Mouse (Mus musculus) adrenal gland, adult (tissue): ENCODE measurements around the gene Tap1.
A peak's percentile ranks its signal among the peaks of the same experiment; 100 is the strongest.
"Not testable (repeated sequence)": the region's sequence is repeated elsewhere in the genome, so short reads cannot be mapped to it uniquely, and the experiment has no call there.

ENCODE experiments used
- DNase-seq, 2 experiments: peaks; one replicate each; pipeline ENCODE4 v3.0.0; 2022 to 2023; ENCODE audit warnings: low spot score in 1 of 2; ENCODE audit not compliant: inconsistent age in 2 of 2

The Tap1 gene

DNA sequence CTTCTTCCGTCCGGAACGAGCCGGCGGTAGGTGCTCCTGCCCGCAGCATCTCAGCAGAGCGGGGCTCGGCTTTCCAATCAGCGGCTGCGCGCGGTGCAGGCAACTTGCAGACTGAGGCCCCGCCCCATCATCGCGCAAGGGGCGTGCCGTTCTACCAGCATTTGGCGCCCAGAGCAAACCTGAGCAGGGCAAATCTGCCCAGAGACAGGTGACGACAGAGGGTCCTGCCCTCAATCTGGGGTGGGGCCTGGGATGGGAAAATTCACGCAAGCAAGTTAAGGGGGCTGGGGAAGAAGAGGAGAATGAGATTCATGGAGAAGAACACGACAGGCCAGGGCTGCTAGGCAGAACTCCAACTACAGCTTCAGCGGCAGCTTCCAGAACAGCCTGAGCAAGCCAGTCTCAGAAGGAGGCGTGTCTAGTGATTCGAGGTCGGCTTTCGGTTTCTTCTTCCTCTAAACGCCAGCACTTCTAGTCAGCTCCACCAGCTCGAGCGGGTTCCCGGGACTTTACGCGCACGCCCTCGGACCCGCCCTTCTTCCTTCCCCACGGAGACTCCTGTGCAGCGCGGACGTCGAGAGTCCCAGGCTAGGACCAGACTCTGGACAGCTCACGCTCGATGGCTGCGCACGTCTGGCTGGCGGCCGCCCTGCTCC, at the start of gene Tap1, which contains the start of gene Psmb9:
Gene Tap1, plus strand, starts transcription at position 293 of the 656 bp plus-strand sequence.
Gene Psmb9, minus strand, starts transcription at position 504 of the 656 bp plus-strand sequence.
- peak; percentile 98 to 100 for DNase-seq

DNA sequence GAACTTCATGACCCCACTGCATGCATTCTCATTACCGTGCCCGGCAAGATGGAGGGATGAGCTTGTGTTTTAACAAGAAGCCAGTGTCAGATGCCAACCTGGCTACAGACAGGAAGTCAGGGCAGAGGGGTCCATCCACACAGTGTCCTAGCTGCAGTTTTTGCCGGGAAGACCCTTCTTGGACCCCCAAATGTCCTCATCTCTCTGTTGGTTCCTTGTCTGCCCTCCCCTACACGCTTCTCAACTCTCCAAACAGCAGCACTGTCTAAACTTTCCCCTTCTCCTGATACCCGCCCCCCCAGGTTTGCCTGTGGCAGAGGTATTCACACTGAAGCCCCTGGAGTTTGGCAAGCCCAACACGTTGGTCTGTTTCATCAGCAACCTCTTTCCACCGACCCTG, 49.8 kb upstream of the Tap1 start:
- peak in 1 of 2 experiments; percentile 17 for DNase-seq

DNA sequence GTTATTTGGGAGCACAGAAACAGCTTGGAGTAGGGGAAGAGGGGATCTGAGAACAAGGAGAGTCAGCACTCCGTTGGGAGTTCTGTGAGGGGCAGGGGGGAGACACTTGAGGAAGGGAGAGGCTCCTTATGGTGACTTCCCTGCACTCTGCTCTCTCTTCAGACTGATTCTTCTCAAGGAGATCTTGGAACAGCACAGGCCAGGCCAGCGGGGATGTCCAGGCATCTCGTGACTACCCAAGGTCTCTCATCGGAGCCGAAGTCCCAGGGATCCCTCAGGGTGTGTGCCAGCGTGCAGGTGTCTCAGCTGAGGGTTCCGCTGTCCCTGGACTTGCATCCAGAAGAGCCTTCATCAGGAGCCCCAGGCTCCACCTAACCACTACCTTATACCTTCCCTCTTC, 48.7 kb upstream of the Tap1 start:
- no peak for DNase-seq

DNA sequence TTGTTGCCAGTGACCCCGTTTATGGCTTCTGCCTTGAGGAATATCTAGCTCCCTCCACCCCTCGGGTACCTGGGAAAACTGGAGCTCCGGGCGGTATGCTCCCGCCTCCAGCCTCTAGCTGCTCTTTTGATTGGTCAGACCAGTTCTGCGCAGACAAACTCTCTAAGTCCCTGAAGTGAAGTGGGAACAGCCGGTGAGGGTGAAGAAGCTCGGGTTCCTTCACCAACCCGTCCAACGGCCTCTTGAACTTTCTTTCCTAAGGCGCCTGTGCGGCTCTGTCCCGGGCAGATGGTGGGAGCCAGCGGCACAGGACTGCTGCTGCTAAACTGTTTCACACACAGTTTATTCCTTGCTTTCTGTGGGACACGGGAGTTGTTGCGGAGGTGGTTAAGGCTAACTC, 47.9 kb upstream of the Tap1 start:
- DNase-seq, result peak; percentile 37 to 69

DNA sequence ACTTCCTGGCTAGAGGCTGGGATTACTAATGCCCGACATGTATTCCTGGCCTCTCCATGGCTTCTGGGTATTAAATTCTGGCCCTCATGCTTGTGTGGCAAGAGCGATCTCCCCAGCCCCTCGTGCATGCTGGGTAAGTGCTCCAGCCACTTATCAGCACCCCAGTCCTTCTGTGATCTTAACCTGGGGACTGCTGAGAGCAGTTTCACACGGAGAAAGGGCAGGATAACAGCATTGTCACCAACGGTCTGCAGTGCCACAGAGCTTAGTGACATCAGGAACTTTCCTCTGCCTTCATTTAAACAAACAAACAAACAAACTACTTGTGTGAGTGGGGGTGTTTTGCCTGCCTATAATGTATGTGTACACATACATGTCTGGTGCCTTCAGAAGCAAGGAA, 47.1 kb upstream of the Tap1 start:
- no peak for DNase-seq

DNA sequence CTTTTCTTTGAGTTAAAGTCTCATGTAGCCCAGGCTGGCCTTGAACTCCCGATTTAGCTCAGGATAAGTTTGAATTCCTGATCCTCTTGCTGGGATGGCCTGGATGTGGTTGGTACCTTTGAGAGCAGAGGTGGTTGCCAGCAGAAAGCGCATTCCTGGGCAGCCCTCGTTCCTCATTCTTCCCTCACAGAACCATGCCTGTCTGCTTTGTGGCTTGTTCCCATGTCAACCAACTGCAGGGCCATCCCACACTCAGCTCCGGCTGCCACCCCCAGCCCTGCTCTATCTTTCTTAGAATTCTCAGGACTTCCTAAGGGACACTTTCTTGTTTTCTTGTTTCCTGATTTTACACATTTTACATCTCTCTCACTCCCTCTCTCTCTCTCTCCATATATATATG, 45.9 kb upstream of the Tap1 start:
- DNase-seq, result no peak

DNA sequence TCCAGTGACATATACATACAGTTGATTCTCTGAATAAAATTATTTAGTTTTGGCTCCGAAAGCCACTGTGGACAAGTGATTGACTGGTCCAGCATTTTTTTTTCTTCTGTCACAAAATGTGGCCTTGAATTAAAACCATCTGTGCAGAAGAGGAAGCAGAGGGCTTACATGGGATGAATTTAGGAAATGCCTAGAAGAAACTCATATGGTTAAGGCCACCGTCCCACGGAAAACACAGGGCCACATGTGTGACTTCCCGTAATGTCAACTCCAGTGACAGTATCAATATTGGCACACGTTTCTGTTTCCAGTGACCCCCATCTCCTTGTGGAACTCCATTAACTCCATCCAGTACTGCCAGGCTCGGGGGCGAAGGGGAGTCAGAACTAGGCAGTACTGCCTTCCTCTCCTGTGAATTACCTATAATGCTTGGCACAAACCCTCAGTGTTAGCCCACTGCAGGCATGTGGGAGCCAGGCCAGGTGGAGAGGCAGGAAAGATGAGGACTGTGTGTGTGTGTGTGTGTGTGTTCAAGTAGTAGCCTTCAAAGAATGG, 44.8 kb upstream of the Tap1 start:
- no peak for DNase-seq

DNA sequence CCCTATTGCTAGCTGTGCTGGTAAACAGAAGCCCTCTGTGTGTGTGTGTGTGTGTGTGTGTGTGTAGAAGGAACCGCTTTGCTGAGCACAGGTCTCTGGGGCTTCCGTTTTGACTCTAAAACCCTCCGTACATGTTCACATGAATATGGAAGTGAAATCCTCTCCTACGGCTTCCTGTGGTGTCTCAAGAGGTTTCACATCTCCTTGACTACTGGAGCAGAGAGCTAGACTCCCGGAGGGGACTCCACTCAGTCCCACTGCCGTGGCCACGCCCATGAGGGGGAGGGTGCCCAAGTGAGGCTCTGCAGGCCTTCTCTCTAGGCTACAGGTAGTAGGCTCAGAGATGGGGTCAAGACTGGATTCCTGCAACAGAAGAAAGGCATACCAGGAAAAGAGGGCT, 44.3 kb upstream of the Tap1 start, which contains the start of gene H2-DMb2:
Gene H2-DMb2, plus strand, starts transcription at position 275 of the 400 bp plus-strand sequence.
- DNase-seq, result peak; percentile 45 to 58

DNA sequence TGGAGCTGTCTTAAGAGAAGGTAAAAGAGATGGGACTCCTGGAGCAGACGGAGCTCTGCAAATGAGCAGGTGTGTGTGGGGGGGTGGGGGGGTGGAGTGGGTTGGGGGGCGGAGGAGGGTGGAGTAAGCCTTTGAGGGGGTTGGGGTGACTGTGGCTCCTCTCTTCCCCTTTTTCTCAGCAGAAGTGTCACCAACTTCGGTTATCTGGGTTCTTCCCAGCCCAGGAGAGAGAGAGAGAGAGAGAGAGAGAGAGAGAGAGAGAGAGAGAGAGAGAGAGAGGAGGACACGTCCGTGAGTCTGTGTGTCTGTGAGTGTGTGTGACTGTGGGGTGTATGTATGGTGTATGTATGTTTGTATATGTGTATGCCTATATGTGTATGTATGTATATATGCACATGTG, 43.9 kb upstream of the Tap1 start:
- DNase-seq, result no peak

DNA sequence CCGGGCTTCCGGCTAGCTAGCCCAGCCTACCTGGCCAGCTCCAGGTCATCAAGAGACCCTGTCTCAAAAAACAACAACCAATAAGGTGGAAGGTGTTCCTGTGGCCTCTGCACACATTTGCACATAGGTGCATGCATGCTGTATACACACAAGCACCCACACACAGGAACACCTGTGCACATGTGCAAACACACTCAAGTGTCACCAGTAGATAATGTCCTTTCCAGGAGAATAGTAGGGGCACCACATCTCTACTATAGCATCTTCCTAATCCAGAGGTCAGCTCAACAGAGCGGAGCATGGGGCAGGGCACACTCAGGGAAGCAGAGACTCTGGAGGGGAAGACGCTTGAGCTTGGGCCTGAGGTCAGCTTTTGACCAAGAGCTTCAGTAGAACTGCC, 43.1 kb upstream of the Tap1 start:
- DNase-seq, result not testable (repeated sequence)

DNA sequence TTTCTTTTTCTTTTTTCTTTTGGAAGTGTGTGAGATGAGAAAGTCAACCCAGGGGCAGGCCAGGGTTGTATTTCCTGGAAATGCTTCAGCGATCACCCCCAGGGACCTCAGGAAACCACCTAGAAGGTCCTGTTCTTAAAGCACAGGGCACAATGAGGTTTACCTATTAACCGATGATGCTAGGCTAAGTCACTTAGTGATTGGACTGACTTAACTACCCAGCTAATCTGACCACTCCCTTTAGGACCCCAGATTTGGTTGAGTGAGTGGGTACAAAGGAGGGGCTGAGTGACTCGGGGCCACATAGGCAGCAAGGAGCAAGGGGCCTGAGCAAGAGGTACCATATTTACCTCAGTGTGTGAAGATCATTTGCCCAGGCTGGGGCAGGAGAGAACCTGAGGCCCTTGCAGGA, 42.4 kb upstream of the Tap1 start:
- DNase-seq, result no peak

DNA sequence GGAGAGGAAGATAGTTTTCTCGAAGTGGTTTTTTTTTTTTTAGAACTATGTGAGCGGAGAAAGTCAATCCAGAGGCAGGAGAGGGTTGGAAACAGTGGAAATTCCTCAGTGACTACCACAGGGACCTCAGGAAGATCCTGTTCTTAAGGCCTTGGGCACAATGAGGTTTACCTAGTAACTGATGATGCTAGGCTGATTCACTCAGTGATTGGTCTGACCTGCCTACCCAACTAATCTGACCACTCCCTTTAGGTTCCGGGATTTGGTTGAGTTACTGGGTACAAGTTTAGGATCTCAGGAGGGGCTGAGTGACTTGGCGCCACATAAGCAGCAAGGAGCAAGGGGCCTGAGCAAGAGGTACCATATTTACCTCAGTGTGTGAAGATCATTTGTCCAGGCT, 34.4 kb upstream of the Tap1 start, which contains the start of gene H2-DMb1:
Gene H2-DMb1, plus strand, starts transcription at position 150 of the 400 bp plus-strand sequence.
- DNase-seq, result peak; percentile 56 to 89

DNA sequence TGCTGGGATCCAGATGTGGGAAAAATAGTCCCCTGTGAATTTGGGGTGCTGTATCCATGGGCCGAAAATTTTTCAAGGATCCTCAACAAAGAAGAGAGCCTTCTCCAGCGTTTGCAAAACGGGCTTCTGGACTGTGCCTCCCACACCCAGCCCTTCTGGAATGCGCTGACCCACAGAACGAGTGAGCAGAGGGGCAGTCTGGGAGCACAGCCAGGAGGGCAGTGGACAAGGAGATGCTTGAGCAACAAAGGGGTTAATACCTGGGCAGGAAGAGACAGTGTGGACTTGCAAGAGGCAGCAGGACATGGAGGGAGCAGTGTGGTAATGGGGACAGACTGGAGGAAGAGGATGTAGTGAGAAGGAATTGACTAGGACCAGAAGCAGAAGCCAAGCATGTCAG, 31.8 kb upstream of the Tap1 start:
- DNase-seq, result no peak

DNA sequence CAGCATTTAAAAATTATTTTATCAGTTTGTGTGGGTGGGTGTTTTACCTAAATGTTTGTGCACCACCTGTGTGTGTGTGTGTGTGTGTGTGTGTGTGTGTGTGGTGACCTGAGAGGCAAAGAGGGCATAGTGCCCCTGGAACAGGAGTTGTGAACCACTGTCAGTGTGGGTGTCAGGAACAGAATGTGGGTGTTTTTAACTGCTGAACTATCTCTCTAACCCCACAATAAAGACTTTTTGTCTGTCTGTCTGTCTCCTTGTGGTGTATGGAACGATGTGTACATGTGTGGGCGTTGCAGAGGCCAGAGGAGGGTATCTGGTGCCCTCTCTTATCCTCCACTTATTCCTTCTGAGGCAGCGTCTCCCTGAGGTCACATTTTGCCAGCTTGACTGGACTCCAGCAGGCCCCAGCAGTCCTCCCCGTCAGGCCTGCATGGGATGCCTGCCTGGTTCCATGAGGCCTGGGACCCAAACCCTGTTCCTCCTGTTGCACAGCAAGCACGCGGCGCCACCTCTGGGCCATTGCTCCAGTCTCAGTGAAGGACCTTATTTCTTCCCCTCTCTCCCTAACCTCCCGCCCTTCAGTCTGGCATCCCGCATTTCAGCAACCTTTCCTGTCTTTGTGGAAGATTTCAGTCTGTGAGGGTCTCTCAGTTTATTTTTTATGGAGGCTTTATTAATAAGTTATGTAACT, 23.0 kb upstream of the Tap1 start:
- DNase-seq, result peak; percentile 20 to 58

DNA sequence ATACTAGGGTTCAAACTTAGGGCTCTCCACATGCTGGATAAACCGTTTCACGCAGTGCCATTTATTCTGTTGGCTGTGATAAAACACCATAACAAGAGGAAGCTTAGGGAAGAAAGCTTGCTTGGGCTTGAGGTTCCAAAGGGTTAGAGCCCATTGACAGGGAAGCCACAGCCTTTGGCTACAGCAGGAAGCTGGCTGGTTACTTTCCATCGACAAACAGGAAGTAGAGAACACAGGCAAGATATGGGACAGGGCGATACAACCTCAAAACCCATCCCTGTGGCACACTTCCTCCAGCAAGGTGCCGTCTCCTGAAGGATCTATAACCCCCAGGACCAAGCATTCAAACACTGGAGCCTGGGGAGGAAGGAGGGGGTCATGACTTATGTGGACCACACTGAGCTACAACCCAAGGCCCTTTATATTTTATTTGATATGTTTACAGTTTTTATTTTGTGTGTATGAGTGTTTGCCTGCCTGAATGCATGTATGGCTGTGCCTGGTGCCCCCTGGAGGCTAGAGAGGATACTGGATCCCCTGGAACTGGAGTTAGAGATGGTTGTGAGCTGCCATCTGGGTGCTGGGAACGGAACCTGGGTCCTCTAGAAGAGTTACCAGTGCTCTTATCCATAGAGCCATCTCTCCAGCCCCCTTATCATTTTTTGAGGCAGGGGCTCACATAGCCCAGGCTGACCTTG, 22.2 kb upstream of the Tap1 start:
- peak in 1 of 2 experiments; percentile 41 for DNase-seq

DNA sequence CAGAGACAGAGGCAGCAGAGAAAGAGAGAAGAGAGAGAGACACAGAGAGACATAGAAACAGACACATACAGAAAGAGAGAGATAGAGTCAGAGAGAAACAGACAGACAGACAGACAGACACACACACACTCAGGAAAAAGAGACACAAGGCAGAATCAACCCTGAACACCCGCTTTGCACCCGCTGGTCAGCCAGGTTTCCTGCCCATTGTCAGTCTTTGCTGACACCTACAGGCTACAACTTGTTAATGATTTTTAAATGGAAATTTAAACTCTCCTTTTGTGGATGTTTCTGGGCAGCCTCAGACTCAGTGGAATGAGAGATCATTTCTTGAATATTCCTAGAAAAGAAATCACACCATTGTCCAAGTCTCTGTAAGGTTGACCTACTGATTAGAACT, 18.1 kb upstream of the Tap1 start:
- peak; percentile 36 to 77 for DNase-seq

DNA sequence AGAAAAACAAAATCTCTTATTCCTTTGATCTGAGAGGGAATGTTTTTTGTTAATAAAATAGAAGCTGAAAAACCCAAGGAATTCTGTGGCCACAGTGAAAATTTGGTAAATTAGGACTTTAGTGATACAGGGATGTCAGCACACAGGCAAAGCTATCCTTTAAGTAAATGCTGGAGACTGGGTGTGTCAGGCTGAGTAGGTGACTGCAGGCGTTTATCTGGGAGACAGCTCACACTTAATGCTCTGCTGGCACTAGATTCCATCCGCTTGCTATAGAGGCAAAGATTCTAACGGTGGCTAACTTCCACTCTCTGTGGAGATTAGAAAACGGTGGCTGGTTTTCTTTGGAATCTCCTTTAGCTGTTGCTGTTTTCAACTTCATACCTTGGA, 16.9 kb upstream of the Tap1 start:
- DNase-seq, result no peak

DNA sequence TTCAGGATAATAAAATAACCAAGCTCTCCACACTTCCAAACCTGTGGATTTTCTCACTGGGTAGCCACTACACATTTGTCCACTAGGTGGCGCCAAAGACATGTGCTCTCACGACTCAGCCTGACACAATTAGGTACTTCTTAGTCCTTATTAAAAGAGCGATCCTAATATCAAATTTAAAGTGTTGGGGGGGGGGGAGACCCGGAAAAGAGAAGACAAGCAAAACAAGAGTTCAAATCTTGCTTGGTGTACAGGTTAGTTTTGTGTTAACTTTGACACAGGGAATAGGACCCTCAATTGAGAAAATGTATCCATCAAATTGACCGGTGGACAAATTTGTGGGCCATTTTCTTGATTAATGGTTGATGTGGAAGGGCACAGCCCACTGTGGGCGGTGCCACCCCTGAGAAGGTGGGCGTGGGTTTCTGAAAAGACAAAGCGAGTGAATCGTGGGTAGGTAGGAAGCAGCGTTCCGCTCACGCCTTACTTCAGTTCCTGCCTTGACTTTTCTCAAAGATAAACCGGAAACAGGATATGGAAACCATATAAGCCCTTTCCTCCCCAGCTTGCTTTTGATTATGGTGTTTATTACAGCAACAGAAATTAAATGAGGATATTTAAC, 16.4 kb upstream of the Tap1 start:
- peak; percentile 72 to 94 for DNase-seq

DNA sequence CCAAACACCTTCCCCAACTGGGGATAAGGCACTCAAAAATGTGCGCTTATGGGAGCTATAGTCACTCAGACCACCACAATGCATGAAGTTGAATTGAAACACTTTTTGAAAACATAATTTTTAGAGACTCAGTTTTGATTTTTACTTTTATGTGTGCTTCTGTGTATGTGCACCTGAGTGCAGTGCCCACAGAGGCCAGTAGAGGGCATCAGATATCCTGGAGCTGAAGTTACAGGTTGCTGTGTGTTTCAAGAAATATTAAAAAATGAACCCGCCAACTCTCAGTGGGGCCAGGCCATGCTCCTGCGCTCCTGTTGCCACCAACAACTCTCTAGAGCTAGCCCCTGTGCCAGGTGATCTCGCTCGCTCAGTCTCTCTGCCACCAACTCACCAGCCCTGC, 14.8 kb upstream of the Tap1 start:
- no peak for DNase-seq

DNA sequence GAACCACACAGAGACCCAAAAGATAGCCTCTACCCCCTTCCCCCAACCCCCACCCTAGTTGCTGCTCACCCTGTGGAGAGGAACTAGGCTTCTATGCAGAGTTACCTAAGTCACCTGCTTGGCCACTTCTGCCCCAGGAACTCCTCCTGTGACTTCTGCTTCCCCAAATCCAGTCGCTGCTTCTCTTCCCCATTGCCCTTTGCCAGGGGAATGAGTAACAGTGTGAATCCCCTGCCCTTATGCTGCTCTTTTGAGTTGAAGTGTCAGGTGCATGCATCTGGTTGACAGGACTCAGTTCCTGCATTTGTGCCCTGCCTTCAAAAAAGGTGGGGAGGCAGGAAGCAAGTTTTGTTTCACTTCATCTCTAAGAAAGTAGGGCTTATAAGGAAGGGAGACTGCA, 13.3 kb upstream of the Tap1 start:
- DNase-seq, result no peak

DNA sequence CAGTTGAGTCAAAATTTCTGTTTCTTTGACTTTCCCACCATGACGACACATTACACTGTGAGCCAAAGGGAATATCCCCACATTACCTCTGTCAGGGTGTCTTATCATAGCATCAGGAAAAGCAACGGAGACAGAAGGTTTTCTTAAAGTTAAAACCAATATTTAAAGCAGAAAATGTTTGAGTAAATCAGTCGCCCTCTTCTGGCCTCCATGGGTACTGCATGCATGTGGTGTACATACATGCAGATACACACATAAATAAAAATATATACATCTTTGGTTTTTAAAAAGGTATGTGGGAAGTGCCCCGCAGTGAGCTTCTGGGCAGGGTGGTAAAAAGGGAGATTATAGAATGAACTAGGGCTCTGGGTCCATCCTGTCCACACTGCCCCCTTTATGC, 10.2 kb upstream of the Tap1 start:
- no peak for DNase-seq
